Mouse (Mus musculus) midbrain, postnatal 0 days (tissue): Measurements from ENCODE around the gene Shisa3. TPM values are rescaled to one million over a fixed set of nuclear protein-coding genes. Genes with fewer than 3 reads are reported as not detected.
A peak's percentile ranks its signal among the peaks of the same experiment; 100 is the strongest.

ENCODE experiments used
- ATAC-seq: fragments of 200-750 bp; cut with Nextera tagmentation; 2 replicates; pipeline ENCODE4 v1.8.0; 2017; ENCODE audit warnings: moderate number of reproducible peaks, mild to moderate bottlenecking, moderate TSS enrichment, moderate library complexity; ENCODE audit not compliant: low FRiP score
- DNase-seq: peaks from one replicate; pipeline ENCODE4 v3.0.0-alpha.2; 2015; ENCODE audit warnings: low spot score
- H3K27ac ChIP-seq: fragments of 300-500 bp; sonication (generic); 2 replicates; pipeline ENCODE4 v1.5.1; 2014; ENCODE audit warnings: low read depth, mild to moderate bottlenecking, low read length, mixed read lengths
- H3K27me3 ChIP-seq: fragments of 300-500 bp; sonication (generic); 2 replicates; pipeline ENCODE4 v1.6.1; 2014; ENCODE audit warnings: low read length, control low read depth, mixed read lengths; ENCODE audit not compliant: insufficient read depth
- H3K36me3 ChIP-seq: fragments of 300-500 bp; sonication (generic); 2 replicates; pipeline ENCODE4 v1.6.1; 2014; ENCODE audit warnings: low read length, control low read depth, mixed read lengths; ENCODE audit not compliant: insufficient read depth
- H3K4me1 ChIP-seq: fragments of 300-500 bp; sonication (generic); 2 replicates; pipeline ENCODE4 v1.6.1; 2014; ENCODE audit warnings: mild to moderate bottlenecking, control low read depth, antibody characterized with exemption, low read length, mixed read lengths; ENCODE audit not compliant: insufficient read depth
- H3K4me2 ChIP-seq: fragments of 300-500 bp; sonication (generic); 2 replicates; pipeline ENCODE4 v1.6.1; 2014; ENCODE audit warnings: low read depth, mild to moderate bottlenecking, low read length, mixed read lengths; ENCODE audit not compliant: poor library complexity, severe bottlenecking
- H3K4me3 ChIP-seq: fragments of 300-500 bp; sonication (generic); 2 replicates; pipeline ENCODE4 v1.5.1; 2014; ENCODE audit warnings: low read depth, mild to moderate bottlenecking, low read length, moderate library complexity
- H3K9ac ChIP-seq: fragments of 300-500 bp; sonication (generic); replicated peaks from 2 replicates; pipeline ENCODE4 v1.6.1; 2014; ENCODE audit warnings: mild to moderate bottlenecking, low read length, moderate library complexity, mixed read lengths; ENCODE audit not compliant: poor library complexity, severe bottlenecking
- H3K9me3 ChIP-seq: fragments of 300-500 bp; sonication (generic); 2 replicates; pipeline ENCODE4 v1.6.1; 2016; ENCODE audit warnings: low read length, control low read depth
- CTCF ChIP-seq: IDR thresholded peaks from 2 replicates; pipeline ENCODE4 v1.5.1; 2016; ENCODE audit warnings: antibody characterized with exemption, mild to moderate bottlenecking
- WGBS: fragments of 180-500 bp; shearing (Covaris S2); extraction: QIAGEN DNeasy Blood & Tissue Kit; methylation state at CpG from one replicate; pipeline ENCODE4 v1.1.7; 2014; 5-methylcytosine and 5-hydroxymethylcytosine counted together
- polyA plus RNA-seq: library from polyadenylated mRNA; unstranded; fragments of >200 nt; fragmentation: Nextera tagmentation; extraction: Ambion mirVana; gene quantifications from 2 replicates; pipeline ENCODE4 v1.2.1, GENCODE M21; 2015
- total RNA-seq: library from RNA; depleted of rRNA; stranded (reverse); fragments of >200 nt; gene quantifications from 2 replicates; pipeline ENCODE4 v1.2.3, GENCODE M21; 2014

Shisa3 gene
- total and polyA plus RNA-seq, 2 experiments from 2014 or later, result 9.4 to 28.0 TPM

- H3K9me3 ChIP-seq, result no peaks in the 10 kb centered on the region
- peak overlapping the region; percentile 38 for H3K4me3 ChIP-seq
- peaks cover 4% of the 10 kb centered on the region; the same call in 1 of the 2 replicates for H3K4me1 ChIP-seq
- 1% methylated on average over 66 of the region's 66 CpGs for WGBS
- no peak for DNase-seq
- H3K36me3 ChIP-seq, result no peaks in the 10 kb centered on the region
- peaks cover 56% of the 10 kb centered on the region for H3K27me3 ChIP-seq
- H3K27ac ChIP-seq, result no peak overlapping the region
- peak overlapping the region; percentile 62 for H3K4me2 ChIP-seq
- peak; percentile 23; the same call in 1 of the 2 replicates for TF ChIP-seq CTCF
- ATAC-seq, result no peak
- H3K9ac ChIP-seq, result no peak overlapping the region
Observed at GRCm38 (mm10) chr5:67606916-67607803, 522 bp upstream of the Shisa3 start.

GRCm38 (mm10) chr5:67608674-67609519, 1.2 kb downstream of the Shisa3 start:
- Histone ChIP-seq H3K27me3 (peaks cover 54% of the 10 kb centered on the region), H3K36me3 (no peaks in the 10 kb centered on the region), H3K27ac (no peak overlapping the region), H3K4me3 (peak overlapping the region; percentile 38), H3K9ac (peak overlapping the region; percentile 33; the same call in 1 of the 2 replicates), H3K4me1 (peaks cover 4% of the 10 kb centered on the region; the same call in 1 of the 2 replicates), H3K4me2 (peak overlapping the region; percentile 62), H3K9me3 (no peaks in the 10 kb centered on the region)
- no peak for ATAC-seq
- no peak for DNase-seq
- 4% methylated on average over 31 of the region's 31 CpGs for WGBS
- TF ChIP-seq CTCF, result no peak

GRCm38 (mm10) chr5:67609520-67609837, 1.8 kb downstream of the Shisa3 start:
- H3K4me1 ChIP-seq, result peaks cover 4% of the 10 kb centered on the region; the same call in 1 of the 2 replicates
- no peak for TF ChIP-seq CTCF
- ATAC-seq (no peak), DNase-seq (no peak)
- H3K9me3 ChIP-seq, result no peaks in the 10 kb centered on the region
- no peak overlapping the region for H3K4me3 ChIP-seq
- 17% methylated on average over 2 of the region's 2 CpGs for WGBS
- H3K27ac ChIP-seq, result no peak overlapping the region
- no peak overlapping the region for H3K9ac ChIP-seq
- peaks cover 51% of the 10 kb centered on the region for H3K27me3 ChIP-seq
- no peak overlapping the region for H3K4me2 ChIP-seq
- no peaks in the 10 kb centered on the region for H3K36me3 ChIP-seq

- no peaks in the 10 kb centered on the region for H3K27me3 ChIP-seq
- WGBS, result 75% methylated on average over 12 of the region's 12 CpGs
- no peak for DNase-seq
- H3K27ac ChIP-seq, result no peak overlapping the region
- no peak for TF ChIP-seq CTCF
- ATAC-seq, result no peak
- no peak overlapping the region for H3K9ac ChIP-seq
- H3K36me3 ChIP-seq, result peaks cover 14% of the 10 kb centered on the region
- H3K4me3 ChIP-seq, result no peak overlapping the region
- H3K4me2 ChIP-seq, result no peak overlapping the region
- H3K4me1 ChIP-seq, result no peaks in the 10 kb centered on the region
- no peaks in the 10 kb centered on the region for H3K9me3 ChIP-seq
Observed at GRCm38 (mm10) chr5:67621230-67621629, 13.5 kb downstream of the Shisa3 start.

- Histone ChIP-seq H3K9ac (no peak overlapping the region), H3K9me3 (no peaks in the 10 kb centered on the region), H3K36me3 (no peaks in the 10 kb centered on the region), H3K4me1 (no peaks in the 10 kb centered on the region), H3K27ac (no peak overlapping the region), H3K4me2 (no peak overlapping the region), H3K4me3 (no peak overlapping the region), H3K27me3 (no peaks in the 10 kb centered on the region; the same call in 1 of the 2 replicates)
- no peak for TF ChIP-seq CTCF
- DNase-seq (no peak), ATAC-seq (no peak)
- WGBS, result 69% methylated on average over 9 of the region's 9 CpGs
Observed at GRCm38 (mm10) chr5:67628180-67628940, 20.7 kb downstream of the Shisa3 start.
